Mouse (Mus musculus) heart, postnatal 0 days (tissue): Measurements from ENCODE around the gene Bcl11b.

ENCODE experiments used
- CTCF ChIP-seq: IDR thresholded peaks from 2 replicates; pipeline ENCODE4 v1.5.1; 2016; ENCODE audit warnings: antibody characterized with exemption, control low read depth, low read depth
- EP300 ChIP-seq: IDR thresholded peaks from 2 replicates; pipeline ENCODE4 v1.6.1; 2016; ENCODE audit warnings: antibody characterized with exemption, low read depth

GRCm38 (mm10) chr12:107921566-107921965 lies 81.8 kb downstream of the Bcl11b start:
- no peak for TF ChIP-seq EP300
- TF ChIP-seq CTCF = no peak
